Mouse (Mus musculus): ENCODE results near the gene Gm3676. TPM values are rescaled to one million over a fixed set of nuclear protein-coding genes. Genes with fewer than 3 reads are reported as not detected.
"Not testable (repeated sequence)": the region's sequence is repeated elsewhere in the genome, so short reads cannot be mapped to it uniquely, and the experiment has no call there.

Gene Gm3676
- polyA plus RNA-seq (2015; fragmentation: Nextera tagmentation; extraction: Ambion mirVana): not detected in 2 replicates

GRCm38 (mm10) chr14:41646387-41646786, at the start of gene Gm3676:
Gene Gm3676, minus strand, starts transcription at chr14:41646487.
- H3K9me3 ChIP-seq: not testable (repeated sequence)

GRCm38 (mm10) chr14:41648176-41648575, 1.9 kb upstream of the Gm3676 start:
- not testable (repeated sequence) for H3K36me3 ChIP-seq; H3K9ac ChIP-seq; H3K27me3 ChIP-seq; H3K4me1 ChIP-seq; ATAC-seq (ENCODE audit: low FRiP score, low read depth); H3K9me3 ChIP-seq; H3K4me2 ChIP-seq (replicated peaks); H3K4me3 ChIP-seq; H3K27ac ChIP-seq
- 83% methylated on average over 2 of the region's 2 CpGs for WGBS

More at GRCm38 (mm10) chr14:41646387-41646786, at the start of gene Gm3676:
- H3K4me1 ChIP-seq; H3K4me2 ChIP-seq (replicated peaks); H3K27me3 ChIP-seq; H3K27ac ChIP-seq; H3K4me3 ChIP-seq; H3K9ac ChIP-seq; H3K36me3 ChIP-seq; ATAC-seq (ENCODE audit: low FRiP score, low read depth): not testable (repeated sequence)
- WGBS: no CpG with 5 or more reads among the region's 1 CpGs

GRCm38 (mm10) chr14:41630144-41630543, 16.1 kb downstream of the Gm3676 start:
- H3K4me1 ChIP-seq; H3K9ac ChIP-seq; H3K27me3 ChIP-seq; H3K36me3 ChIP-seq; H3K4me3 ChIP-seq; H3K4me2 ChIP-seq (replicated peaks); H3K27ac ChIP-seq; H3K9me3 ChIP-seq; ATAC-seq (ENCODE audit: low FRiP score, low read depth): not testable (repeated sequence)
- 88% methylated on average over 9 of the region's 11 CpGs for WGBS

DNA sequence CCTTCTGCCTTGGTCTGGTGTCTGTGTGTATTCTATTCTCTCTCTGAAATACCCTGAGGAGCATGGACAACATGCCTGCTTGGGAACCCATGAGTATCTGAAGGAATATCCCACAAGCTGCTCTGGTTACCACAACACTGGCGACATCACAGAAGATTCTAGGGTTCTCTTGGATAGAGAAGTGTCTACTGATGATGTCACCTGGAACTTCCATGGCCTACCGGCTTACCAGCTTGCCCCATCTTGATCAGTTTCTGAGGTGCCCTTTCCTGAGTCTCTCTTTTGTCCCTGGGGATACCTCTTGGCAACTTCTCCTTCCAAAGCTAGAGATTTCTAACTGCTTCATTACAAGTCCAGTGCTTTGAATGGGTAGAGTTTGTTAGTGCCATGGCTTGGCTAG, 21.8 kb downstream of the Gm3676 start, which contains the start of gene Gm3072:
Gene Gm3072 (minus strand): TSS at position 101 of the 400 bp plus-strand sequence.
- not testable (repeated sequence) for H3K27ac ChIP-seq; H3K4me2 ChIP-seq (replicated peaks); ATAC-seq (ENCODE audit: low FRiP score, low read depth); H3K9ac ChIP-seq; H3K9me3 ChIP-seq; H3K27me3 ChIP-seq; H3K4me1 ChIP-seq; H3K36me3 ChIP-seq; H3K4me3 ChIP-seq
- 74% methylated on average over 1 of the region's 2 CpGs for WGBS

GRCm38 (mm10) chr14:41622535-41622934, 23.8 kb downstream of the Gm3676 start:
- not testable (repeated sequence) for H3K9ac ChIP-seq; H3K9me3 ChIP-seq; ATAC-seq (ENCODE audit: low FRiP score, low read depth); H3K4me3 ChIP-seq; H3K36me3 ChIP-seq; H3K27ac ChIP-seq; H3K4me1 ChIP-seq; H3K27me3 ChIP-seq; H3K4me2 ChIP-seq (replicated peaks)
- WGBS: 91% methylated on average over 5 of the region's 5 CpGs

- H3K9me3 ChIP-seq; H3K9ac ChIP-seq; H3K4me2 ChIP-seq (replicated peaks); H3K27me3 ChIP-seq; ATAC-seq (ENCODE audit: low FRiP score, low read depth); H3K4me1 ChIP-seq; H3K27ac ChIP-seq; H3K36me3 ChIP-seq; H3K4me3 ChIP-seq: not testable (repeated sequence)
- WGBS: 89% methylated on average over 1 of the region's 1 CpGs
Measured at GRCm38 (mm10) chr14:41610690-41611089, 35.6 kb downstream of the Gm3676 start.

- H3K4me1 ChIP-seq; H3K4me2 ChIP-seq (replicated peaks); H3K27ac ChIP-seq; H3K9me3 ChIP-seq; H3K27me3 ChIP-seq; ATAC-seq (ENCODE audit: low FRiP score, low read depth); H3K36me3 ChIP-seq; H3K4me3 ChIP-seq; H3K9ac ChIP-seq: not testable (repeated sequence)
- WGBS: 91% methylated on average over 15 of the region's 15 CpGs
Measured at GRCm38 (mm10) chr14:41600935-41601334, 45.4 kb downstream of the Gm3676 start.

Other genes starting within 250 kb of the Gm3676 start
- gene Gm6482, start 238.2 kb downstream of the Gm3676 start, polyA plus RNA-seq (2015; fragmentation: Nextera tagmentation; extraction: Ambion mirVana): not detected in 2 replicates
- gene Gm7954, start 193.0 kb downstream of the Gm3676 start, polyA plus RNA-seq (2015; fragmentation: Nextera tagmentation; extraction: Ambion mirVana): not detected in 2 replicates
- not detected in 2 replicates for gene Gm3486, start 157.0 kb downstream of the Gm3676 start, polyA plus RNA-seq (2015; fragmentation: Nextera tagmentation; extraction: Ambion mirVana)
- gene Gm7970, start 90.9 kb downstream of the Gm3676 start, polyA plus RNA-seq (2015; fragmentation: Nextera tagmentation; extraction: Ambion mirVana): not detected in 2 replicates
- not detected in 2 replicates for gene 1700049E17Rik2, start 73.3 kb downstream of the Gm3676 start, polyA plus RNA-seq (2015; fragmentation: Nextera tagmentation; extraction: Ambion mirVana)
- not detected in 2 replicates for gene Gm3072, start 21.9 kb downstream of the Gm3676 start, polyA plus RNA-seq (2015; fragmentation: Nextera tagmentation; extraction: Ambion mirVana)
- not detected in 2 replicates for gene Gm8068, start 55.4 kb upstream of the Gm3676 start, polyA plus RNA-seq (2015; fragmentation: Nextera tagmentation; extraction: Ambion mirVana)
- not detected in 2 replicates for gene Gm7929, start 104.1 kb upstream of the Gm3676 start, polyA plus RNA-seq (2015; fragmentation: Nextera tagmentation; extraction: Ambion mirVana)
- not detected in 2 replicates for gene Gm47189, start 126.0 kb upstream of the Gm3676 start, polyA plus RNA-seq (2015; fragmentation: Nextera tagmentation; extraction: Ambion mirVana)